Mouse (Mus musculus) heart, embryonic 10.5 days (tissue): ENCODE data around the gene Fam169b. TPM values are rescaled to one million over a fixed set of nuclear protein-coding genes. Genes with fewer than 3 reads are reported as not detected.

Experiments
- DNase-seq: peaks from one replicate; pipeline ENCODE4 v3.0.0-alpha.2; 2017; ENCODE audit warnings: low spot score
- H3K27ac ChIP-seq: fragments of 300-500 bp; sonication (generic); 2 replicates; pipeline ENCODE4 v1.5.1; 2016; ENCODE audit warnings: mild to moderate bottlenecking
- H3K27me3 ChIP-seq: fragments of 300-500 bp; sonication (generic); 2 replicates; pipeline ENCODE4 v1.6.1; 2016; ENCODE audit warnings: mild to moderate bottlenecking; ENCODE audit not compliant: poor library complexity, insufficient read depth, severe bottlenecking
- H3K36me3 ChIP-seq: fragments of 300-500 bp; sonication (generic); 2 replicates; pipeline ENCODE4 v1.6.1; 2016; ENCODE audit warnings: mild to moderate bottlenecking, moderate library complexity
- H3K4me1 ChIP-seq: fragments of 300-500 bp; sonication (generic); 2 replicates; pipeline ENCODE4 v1.6.1; 2016; ENCODE audit warnings: mild to moderate bottlenecking
- H3K4me3 ChIP-seq: fragments of 300-500 bp; sonication (generic); 2 replicates; pipeline ENCODE4 v1.5.1; 2016; ENCODE audit warnings: mild to moderate bottlenecking, moderate library complexity
- H3K9me3 ChIP-seq: fragments of 300-500 bp; sonication (generic); 2 replicates; pipeline ENCODE4 v1.6.1; 2016; ENCODE audit warnings: mild to moderate bottlenecking, moderate library complexity
- WGBS: fragments of 180-500 bp; shearing (Covaris S2); methylation state at CpG from one replicate; pipeline ENCODE4 v1.1.7; 2016; 5-methylcytosine and 5-hydroxymethylcytosine counted together
- polyA plus RNA-seq: library from polyadenylated mRNA; unstranded; fragments of >200 nt; fragmentation: Nextera tagmentation; extraction: Ambion mirVana; gene quantifications from 2 replicates; pipeline ENCODE4 v1.2.1, GENCODE M21; 2016

Gene Fam169b
- polyA plus RNA-seq, 1 experiment from 2014 or later: 0.19 TPM

GRCm38 (mm10) chr7:68318006-68318788, 44.6 kb downstream of the Fam169b start:
- H3K4me1 ChIP-seq: peaks cover 9% of the 10 kb centered on the region
- DNase-seq: no peak
- H3K4me3 ChIP-seq: no peak overlapping the region
- no peaks in the 10 kb centered on the region for H3K36me3 ChIP-seq
- WGBS: 88% methylated on average over 16 of the region's 16 CpGs
- H3K27me3 ChIP-seq: peaks cover 8% of the 10 kb centered on the region; the same call in 1 of the 2 replicates
- H3K9me3 ChIP-seq: no peaks in the 10 kb centered on the region
- no peak overlapping the region for H3K27ac ChIP-seq

- H3K36me3 ChIP-seq: no peaks in the 10 kb centered on the region
These were observed 45.3 kb downstream of the Fam169b start for GRCm38 (mm10) chr7:68318979-68319378.

GRCm38 (mm10) chr7:68320078-68320810, 46.6 kb downstream of the Fam169b start:
- WGBS: 67% methylated on average over 14 of the region's 14 CpGs
- H3K27ac ChIP-seq: no peak overlapping the region
- peaks cover 8% of the 10 kb centered on the region; the same call in 1 of the 2 replicates for H3K27me3 ChIP-seq

More at GRCm38 (mm10) chr7:68318979-68319378, 45.3 kb downstream of the Fam169b start:
- H3K9me3 ChIP-seq: no peaks in the 10 kb centered on the region
- peaks cover 8% of the 10 kb centered on the region; the same call in 1 of the 2 replicates for H3K27me3 ChIP-seq
- peak; percentile 48 for DNase-seq
- no peak overlapping the region for H3K4me3 ChIP-seq
- peaks cover 9% of the 10 kb centered on the region for H3K4me1 ChIP-seq
- WGBS: 67% methylated on average over 6 of the region's 6 CpGs
- no peak overlapping the region for H3K27ac ChIP-seq

GRCm38 (mm10) chr7:68323051-68323450, 49.4 kb downstream of the Fam169b start:
- no peak overlapping the region for H3K4me3 ChIP-seq
- no peak overlapping the region for H3K27ac ChIP-seq
- 0 out of 2 replicates have a peak, but pooled peaks cover 3% of the 10 kb centered on the region for H3K4me1 ChIP-seq
- peak; percentile 53 for DNase-seq
- H3K36me3 ChIP-seq: no peaks in the 10 kb centered on the region
- H3K27me3 ChIP-seq: no peaks in the 10 kb centered on the region
- H3K9me3 ChIP-seq: no peaks in the 10 kb centered on the region
- WGBS: 79% methylated on average over 6 of the region's 6 CpGs

More at GRCm38 (mm10) chr7:68320078-68320810, 46.6 kb downstream of the Fam169b start:
- H3K36me3 ChIP-seq: no peaks in the 10 kb centered on the region
- no peaks in the 10 kb centered on the region for H3K9me3 ChIP-seq
- H3K4me1 ChIP-seq: peaks cover 4% of the 10 kb centered on the region; the same call in 1 of the 2 replicates
- H3K4me3 ChIP-seq: no peak overlapping the region
- peak; percentile 39 for DNase-seq

GRCm38 (mm10) chr7:68326190-68326722, 52.6 kb downstream of the Fam169b start:
- H3K9me3 ChIP-seq: no peaks in the 10 kb centered on the region
- no peak overlapping the region for H3K4me3 ChIP-seq
- DNase-seq: peak; percentile 66
- H3K36me3 ChIP-seq: no peaks in the 10 kb centered on the region
- no peaks in the 10 kb centered on the region for H3K4me1 ChIP-seq
- H3K27ac ChIP-seq: no peak overlapping the region
- WGBS: 78% methylated on average over 7 of the region's 7 CpGs
- H3K27me3 ChIP-seq: no peaks in the 10 kb centered on the region

- WGBS: 81% methylated on average over 9 of the region's 9 CpGs
These were observed 55.4 kb downstream of the Fam169b start for GRCm38 (mm10) chr7:68329000-68329399.

GRCm38 (mm10) chr7:68332799-68333198, 59.2 kb downstream of the Fam169b start:
- no peak for DNase-seq
- H3K4me1 ChIP-seq: no peaks in the 10 kb centered on the region
- no peaks in the 10 kb centered on the region for H3K27me3 ChIP-seq
- H3K36me3 ChIP-seq: no peaks in the 10 kb centered on the region
- WGBS: 81% methylated on average over 6 of the region's 6 CpGs
- H3K4me3 ChIP-seq: no peak overlapping the region
- no peaks in the 10 kb centered on the region for H3K9me3 ChIP-seq
- no peak overlapping the region for H3K27ac ChIP-seq

More at GRCm38 (mm10) chr7:68329000-68329399, 55.4 kb downstream of the Fam169b start:
- no peaks in the 10 kb centered on the region for H3K9me3 ChIP-seq
- no peaks in the 10 kb centered on the region for H3K27me3 ChIP-seq
- no peaks in the 10 kb centered on the region for H3K36me3 ChIP-seq
- H3K4me1 ChIP-seq: no peaks in the 10 kb centered on the region
- peak; percentile 70 for DNase-seq
- no peak overlapping the region for H3K4me3 ChIP-seq
- H3K27ac ChIP-seq: no peak overlapping the region

GRCm38 (mm10) chr7:68337080-68337781, 63.6 kb downstream of the Fam169b start:
- peak; percentile 31 for DNase-seq
- Histone ChIP-seq H3K36me3 (no peaks in the 10 kb centered on the region), H3K4me1 (no peaks in the 10 kb centered on the region), H3K27ac (no peak overlapping the region), H3K9me3 (no peaks in the 10 kb centered on the region), H3K27me3 (no peaks in the 10 kb centered on the region), H3K4me3 (no peak overlapping the region)
- 73% methylated on average over 8 of the region's 8 CpGs for WGBS

- no peak for DNase-seq
- Histone ChIP-seq H3K4me3 (no peak overlapping the region), H3K9me3 (no peaks in the 10 kb centered on the region), H3K27me3 (no peaks in the 10 kb centered on the region), H3K36me3 (no peaks in the 10 kb centered on the region), H3K4me1 (no peaks in the 10 kb centered on the region), H3K27ac (no peak overlapping the region)
- 84% methylated on average over 6 of the region's 6 CpGs for WGBS
These were observed 65.0 kb downstream of the Fam169b start for GRCm38 (mm10) chr7:68338680-68339079.

- H3K36me3 ChIP-seq: no peaks in the 10 kb centered on the region
- H3K4me3 ChIP-seq: no peak overlapping the region
- H3K27me3 ChIP-seq: no peaks in the 10 kb centered on the region
- no peaks in the 10 kb centered on the region for H3K9me3 ChIP-seq
- H3K4me1 ChIP-seq: no peaks in the 10 kb centered on the region
- DNase-seq: peak; percentile 59
- no peak overlapping the region for H3K27ac ChIP-seq
- 51% methylated on average over 5 of the region's 5 CpGs for WGBS
These were observed 70.9 kb downstream of the Fam169b start for GRCm38 (mm10) chr7:68344561-68344960.

GRCm38 (mm10) chr7:68345963-68346362, 72.3 kb downstream of the Fam169b start:
- Histone ChIP-seq H3K4me1 (no peaks in the 10 kb centered on the region), H3K9me3 (no peaks in the 10 kb centered on the region), H3K27me3 (no peaks in the 10 kb centered on the region), H3K36me3 (no peaks in the 10 kb centered on the region), H3K4me3 (no peak overlapping the region), H3K27ac (no peak overlapping the region)
- peak; percentile 48 for DNase-seq
- 82% methylated on average over 10 of the region's 10 CpGs for WGBS

GRCm38 (mm10) chr7:68355325-68356076, 81.9 kb downstream of the Fam169b start:
- Histone ChIP-seq H3K4me1 (no peaks in the 10 kb centered on the region), H3K9me3 (no peaks in the 10 kb centered on the region), H3K36me3 (no peaks in the 10 kb centered on the region), H3K27ac (no peak overlapping the region), H3K4me3 (no peak overlapping the region), H3K27me3 (no peaks in the 10 kb centered on the region)
- DNase-seq: peak; percentile 70
- 66% methylated on average over 11 of the region's 11 CpGs for WGBS
